Mouse (Mus musculus) forebrain, embryonic 12.5 days (tissue): ENCODE results near the gene Zranb3. TPM values are rescaled to one million over a fixed set of nuclear protein-coding genes. Genes with fewer than 3 reads are reported as not detected.

Source experiments
- ATAC-seq: fragments of 200-750 bp; cut with Nextera tagmentation; 2 replicates; pipeline ENCODE4 v1.8.0; 2017; ENCODE audit warnings: moderate TSS enrichment; ENCODE audit not compliant: low FRiP score
- H3K27ac ChIP-seq: fragments of 300-500 bp; sonication (generic); 2 replicates; pipeline ENCODE4 v1.5.1; 2016; ENCODE audit warnings: mild to moderate bottlenecking
- H3K27me3 ChIP-seq: fragments of 300-500 bp; sonication (generic); 2 replicates; pipeline ENCODE4 v1.6.1; 2016; ENCODE audit warnings: mild to moderate bottlenecking
- H3K36me3 ChIP-seq: fragments of 300-500 bp; sonication (generic); replicated peaks from 2 replicates; pipeline ENCODE4 v1.6.1; 2016; ENCODE audit warnings: mild to moderate bottlenecking
- H3K4me1 ChIP-seq: fragments of 300-500 bp; sonication (generic); 2 replicates; pipeline ENCODE4 v1.6.1; 2016
- H3K4me2 ChIP-seq: fragments of 300-500 bp; sonication (generic); 2 replicates; pipeline ENCODE4 v1.6.1; 2016; ENCODE audit warnings: mild to moderate bottlenecking, moderate library complexity
- H3K4me3 ChIP-seq: fragments of 300-500 bp; sonication (generic); replicated peaks from 2 replicates; pipeline ENCODE4 v1.5.1; 2016; ENCODE audit warnings: mild to moderate bottlenecking
- H3K9ac ChIP-seq: fragments of 300-500 bp; sonication (generic); 2 replicates; pipeline ENCODE4 v1.6.1; 2016; ENCODE audit warnings: mild to moderate bottlenecking
- H3K9me3 ChIP-seq: fragments of 300-500 bp; sonication (generic); 2 replicates; pipeline ENCODE4 v1.6.1; 2016
- WGBS: fragments of 180-500 bp; shearing (Covaris S2); methylation state at CpG from one replicate; pipeline ENCODE4 v1.1.7; 2016; 5-methylcytosine and 5-hydroxymethylcytosine counted together
- polyA plus RNA-seq: library from polyadenylated mRNA; unstranded; fragments of >200 nt; fragmentation: Nextera tagmentation; extraction: Ambion mirVana; gene quantifications from 2 replicates; pipeline ENCODE4 v1.2.1, GENCODE M21; 2016

Gene Zranb3
- polyA plus RNA-seq, 1 experiment from 2014 or later = 15.1 TPM

DNA sequence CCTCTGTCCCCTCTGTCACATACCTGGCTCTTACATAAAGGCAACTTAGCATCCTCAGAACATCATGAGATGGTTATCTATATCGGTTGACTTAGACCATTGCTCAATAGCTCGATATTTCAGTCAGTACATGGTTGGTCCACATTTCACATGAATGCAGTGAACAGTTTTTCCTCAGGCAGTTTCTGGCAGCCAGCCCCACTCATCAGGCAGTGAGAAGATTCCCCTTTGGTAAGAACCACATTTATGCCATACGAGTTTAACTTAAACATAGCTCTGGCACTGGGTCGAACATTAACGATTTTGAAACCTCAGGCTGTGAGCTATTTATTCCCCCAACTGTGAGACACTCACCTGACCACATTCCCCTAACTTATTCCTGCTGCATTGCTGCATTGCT is 154.1 kb downstream of the Zranb3 start:
- no peak for ATAC-seq
- 90% methylated on average over 5 of the region's 5 CpGs for WGBS
- Histone ChIP-seq H3K9me3 (no peaks in the 10 kb centered on the region), H3K27ac (no peak overlapping the region), H3K4me2 (no peak overlapping the region), H3K4me1 (no peaks in the 10 kb centered on the region), H3K9ac (no peak overlapping the region), H3K36me3 (peaks cover 15% of the 10 kb centered on the region), H3K4me3 (no peak overlapping the region), H3K27me3 (no peaks in the 10 kb centered on the region)

- no peak overlapping the region for H3K4me3 ChIP-seq
- H3K4me1 ChIP-seq = no peaks in the 10 kb centered on the region
- 92% methylated on average over 5 of the region's 5 CpGs for WGBS
- peaks cover 34% of the 10 kb centered on the region for H3K36me3 ChIP-seq
- no peak overlapping the region for H3K4me2 ChIP-seq
- no peak overlapping the region for H3K27ac ChIP-seq
- no peak for ATAC-seq
- H3K9ac ChIP-seq = no peak overlapping the region
- no peaks in the 10 kb centered on the region for H3K27me3 ChIP-seq
- H3K9me3 ChIP-seq = no peaks in the 10 kb centered on the region
These were observed 156.1 kb downstream of the Zranb3 start for GRCm38 (mm10) chr1:127946615-127947249.

GRCm38 (mm10) chr1:127945696-127946575 is 156.9 kb downstream of the Zranb3 start:
- peaks cover 36% of the 10 kb centered on the region for H3K36me3 ChIP-seq

GRCm38 (mm10) chr1:127943516-127943915 is 159.3 kb downstream of the Zranb3 start:
- no peak overlapping the region for H3K4me2 ChIP-seq
- 92% methylated on average over 6 of the region's 6 CpGs for WGBS
- no peaks in the 10 kb centered on the region for H3K4me1 ChIP-seq
- peaks cover 59% of the 10 kb centered on the region for H3K36me3 ChIP-seq
- no peak overlapping the region for H3K9ac ChIP-seq
- ATAC-seq = no peak
- H3K27me3 ChIP-seq = no peaks in the 10 kb centered on the region
- H3K9me3 ChIP-seq = no peaks in the 10 kb centered on the region
- H3K27ac ChIP-seq = no peak overlapping the region
- no peak overlapping the region for H3K4me3 ChIP-seq

More at GRCm38 (mm10) chr1:127945696-127946575, 156.9 kb downstream of the Zranb3 start:
- Histone ChIP-seq H3K9me3 (no peaks in the 10 kb centered on the region), H3K27ac (no peak overlapping the region), H3K4me3 (no peak overlapping the region), H3K4me1 (no peaks in the 10 kb centered on the region), H3K9ac (no peak overlapping the region), H3K27me3 (no peaks in the 10 kb centered on the region), H3K4me2 (no peak overlapping the region)
- no peak for ATAC-seq
- WGBS = 90% methylated on average over 3 of the region's 3 CpGs

GRCm38 (mm10) chr1:127942231-127942630 is 160.6 kb downstream of the Zranb3 start:
- Histone ChIP-seq H3K4me1 (no peaks in the 10 kb centered on the region), H3K27me3 (no peaks in the 10 kb centered on the region), H3K9me3 (no peaks in the 10 kb centered on the region), H3K9ac (no peak overlapping the region), H3K4me3 (no peak overlapping the region), H3K36me3 (peaks cover 68% of the 10 kb centered on the region), H3K27ac (no peak overlapping the region), H3K4me2 (no peak overlapping the region)
- 92% methylated on average over 10 of the region's 10 CpGs for WGBS
- no peak for ATAC-seq

DNA sequence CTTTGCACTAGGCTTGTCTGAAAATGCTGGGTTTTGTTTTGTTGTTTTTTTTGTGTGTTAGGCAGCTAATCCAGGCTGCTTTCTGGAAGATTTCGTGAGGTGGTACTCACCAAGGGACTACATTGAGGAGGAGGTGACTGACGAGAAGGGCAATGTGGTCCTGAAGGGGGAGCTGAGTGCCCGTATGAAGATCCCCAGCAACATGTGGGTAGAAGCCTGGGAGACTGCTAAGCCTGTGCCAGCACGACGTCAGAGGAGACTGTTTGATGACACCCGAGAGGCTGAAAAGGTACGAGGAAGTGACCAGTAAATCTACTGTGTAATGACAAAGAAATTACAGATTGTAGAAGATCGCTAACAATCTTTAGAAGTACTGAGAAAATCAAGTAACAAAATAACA is 165.6 kb downstream of the Zranb3 start:
- Histone ChIP-seq H3K9ac (no peak overlapping the region), H3K4me3 (no peak overlapping the region), H3K9me3 (no peaks in the 10 kb centered on the region), H3K36me3 (peaks cover 66% of the 10 kb centered on the region), H3K27me3 (no peaks in the 10 kb centered on the region), H3K4me1 (no peaks in the 10 kb centered on the region), H3K27ac (no peak overlapping the region), H3K4me2 (no peak overlapping the region)
- ATAC-seq = no peak
- 85% methylated on average over 8 of the region's 8 CpGs for WGBS

DNA sequence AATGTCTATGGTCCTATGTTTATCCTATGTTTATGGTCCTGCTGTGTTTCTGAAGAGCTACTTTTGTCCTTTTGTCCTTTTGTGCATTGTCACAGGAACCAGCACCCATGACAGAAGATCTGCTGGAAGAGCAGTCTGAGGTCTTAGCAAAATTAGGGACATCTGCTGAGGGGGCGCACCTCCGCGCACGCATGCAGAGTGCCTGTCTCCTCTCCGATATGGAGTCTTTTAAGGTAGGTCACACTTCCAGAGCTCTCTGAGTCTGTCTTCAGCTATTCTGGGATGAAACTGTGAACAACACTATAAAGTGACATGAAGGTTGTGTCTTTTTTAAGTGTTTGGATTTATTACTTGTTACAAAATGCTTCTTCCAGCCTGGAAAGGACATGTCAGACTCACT is 168.5 kb downstream of the Zranb3 start:
- Histone ChIP-seq H3K27me3 (no peaks in the 10 kb centered on the region), H3K4me3 (no peak overlapping the region), H3K9me3 (no peaks in the 10 kb centered on the region), H3K4me1 (no peaks in the 10 kb centered on the region), H3K36me3 (peaks cover 48% of the 10 kb centered on the region), H3K9ac (no peak overlapping the region), H3K27ac (no peak overlapping the region), H3K4me2 (no peak overlapping the region)
- WGBS = 96% methylated on average over 5 of the region's 5 CpGs
- no peak for ATAC-seq

- Histone ChIP-seq H3K4me2 (no peak overlapping the region), H3K36me3 (peaks cover 41% of the 10 kb centered on the region), H3K4me1 (no peaks in the 10 kb centered on the region), H3K27me3 (no peaks in the 10 kb centered on the region), H3K9me3 (no peaks in the 10 kb centered on the region), H3K4me3 (no peak overlapping the region), H3K27ac (no peak overlapping the region), H3K9ac (no peak overlapping the region)
- ATAC-seq = no peak
- WGBS = 96% methylated on average over 2 of the region's 2 CpGs
These were observed 169.4 kb downstream of the Zranb3 start for GRCm38 (mm10) chr1:127933405-127933804.

- Histone ChIP-seq H3K9ac (no peak overlapping the region), H3K36me3 (peaks cover 16% of the 10 kb centered on the region), H3K4me3 (no peak overlapping the region), H3K27ac (no peak overlapping the region), H3K4me1 (no peaks in the 10 kb centered on the region), H3K9me3 (no peaks in the 10 kb centered on the region), H3K4me2 (no peak overlapping the region), H3K27me3 (no peaks in the 10 kb centered on the region)
- 73% methylated on average over 1 of the region's 1 CpGs for WGBS
- ATAC-seq = no peak
These were observed 187.0 kb downstream of the Zranb3 start for GRCm38 (mm10) chr1:127915802-127916201.

GRCm38 (mm10) chr1:127915316-127915715 is 187.5 kb downstream of the Zranb3 start:
- ATAC-seq = no peak
- no peak overlapping the region for H3K4me3 ChIP-seq
- no peaks in the 10 kb centered on the region for H3K4me1 ChIP-seq
- H3K27ac ChIP-seq = no peak overlapping the region
- no peaks in the 10 kb centered on the region for H3K27me3 ChIP-seq
- H3K4me2 ChIP-seq = no peak overlapping the region
- H3K9ac ChIP-seq = no peak overlapping the region
- peaks cover 16% of the 10 kb centered on the region for H3K36me3 ChIP-seq
- 92% methylated on average over 6 of the region's 6 CpGs for WGBS
- no peaks in the 10 kb centered on the region for H3K9me3 ChIP-seq

GRCm38 (mm10) chr1:127913116-127913515 is 189.7 kb downstream of the Zranb3 start:
- no peaks in the 10 kb centered on the region for H3K4me1 ChIP-seq
- no peak overlapping the region for H3K4me3 ChIP-seq
- WGBS = 88% methylated on average over 4 of the region's 4 CpGs
- no peaks in the 10 kb centered on the region for H3K27me3 ChIP-seq
- H3K4me2 ChIP-seq = no peak overlapping the region
- H3K9ac ChIP-seq = no peak overlapping the region
- peaks cover 10% of the 10 kb centered on the region; the same call in 1 of the 2 replicates for H3K36me3 ChIP-seq
- no peak for ATAC-seq
- no peak overlapping the region for H3K27ac ChIP-seq
- H3K9me3 ChIP-seq = no peaks in the 10 kb centered on the region

GRCm38 (mm10) chr1:127904774-127905385 is 198.0 kb downstream of the Zranb3 start:
- Histone ChIP-seq H3K36me3 (peaks cover 10% of the 10 kb centered on the region), H3K4me1 (peaks cover 5% of the 10 kb centered on the region; the same call in 1 of the 2 replicates), H3K27ac (0 out of 2 replicates have a peak overlapping the region, but pooled peaks have one; percentile 5), H3K9ac (no peak overlapping the region), H3K27me3 (no peaks in the 10 kb centered on the region), H3K4me3 (no peak overlapping the region), H3K9me3 (no peaks in the 10 kb centered on the region), H3K4me2 (no peak overlapping the region)
- WGBS = 10% methylated on average over 2 of the region's 2 CpGs
- ATAC-seq = no peak
